Mouse (Mus musculus): ENCODE results near the gene Shcbp1.

DNA sequence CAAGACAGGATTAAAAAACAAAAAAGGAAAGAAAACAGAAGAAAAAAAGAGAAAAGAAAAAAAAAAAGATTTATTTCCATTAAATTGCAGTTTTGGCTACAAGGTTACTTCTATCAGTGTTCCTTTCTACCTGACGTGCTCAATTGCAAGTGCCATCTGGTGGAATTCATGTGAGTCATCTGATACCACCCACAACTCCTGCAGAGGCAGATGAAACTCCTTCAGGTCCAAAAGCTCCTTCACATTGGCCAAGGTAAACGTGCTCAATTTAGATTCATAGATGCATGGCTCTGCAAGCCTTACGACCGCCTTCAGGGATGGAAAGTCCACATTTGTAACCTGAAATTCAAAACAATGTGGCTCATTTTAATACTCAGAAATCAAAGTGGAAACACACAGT is 14.6 kb downstream of the Shcbp1 start:
- no peak for TF ChIP-seq CTCF (IDR thresholded peaks at IDR 0.05; ENCODE audit: control insufficient read depth, insufficient read depth, insufficient replicate concordance, low read depth, low read length)
- no peak for TF ChIP-seq POLR2A (IDR thresholded peaks at IDR 0.05; ENCODE audit: control insufficient read depth, low read depth, low read length)
